Mouse (Mus musculus) heart, embryonic 12.5 days (tissue): Measurements from ENCODE around the gene Reg3g. TPM values are rescaled to one million over a fixed set of nuclear protein-coding genes. Genes with fewer than 3 reads are reported as not detected.

ENCODE experiments used
- ATAC-seq: fragments of 200-750 bp; cut with Nextera tagmentation; 2 replicates; pipeline ENCODE4 v1.8.0; 2017; ENCODE audit warnings: moderate TSS enrichment, moderate library complexity; ENCODE audit not compliant: insufficient number of reproducible peaks, low FRiP score
- H3K27ac ChIP-seq: fragments of 300-500 bp; sonication (generic); 2 replicates; pipeline ENCODE4 v1.5.1; 2016; ENCODE audit warnings: mild to moderate bottlenecking, moderate library complexity; ENCODE audit not compliant: poor library complexity, severe bottlenecking
- H3K27me3 ChIP-seq: fragments of 300-500 bp; sonication (generic); replicated peaks from 2 replicates; pipeline ENCODE4 v1.6.1; 2016; ENCODE audit warnings: mild to moderate bottlenecking, moderate library complexity
- H3K36me3 ChIP-seq: fragments of 300-500 bp; sonication (generic); 2 replicates; pipeline ENCODE4 v1.6.1; 2016; ENCODE audit warnings: mild to moderate bottlenecking, moderate library complexity
- H3K4me1 ChIP-seq: fragments of 300-500 bp; sonication (generic); replicated peaks from 2 replicates; pipeline ENCODE4 v1.6.1; 2016; ENCODE audit warnings: mild to moderate bottlenecking
- H3K4me2 ChIP-seq: fragments of 300-500 bp; sonication (generic); 2 replicates; pipeline ENCODE4 v1.6.1; 2016; ENCODE audit warnings: mild to moderate bottlenecking, moderate library complexity
- H3K4me3 ChIP-seq: fragments of 300-500 bp; sonication (generic); 2 replicates; pipeline ENCODE4 v1.5.1; 2016; ENCODE audit warnings: mild to moderate bottlenecking
- H3K9ac ChIP-seq: fragments of 300-500 bp; sonication (generic); 2 replicates; pipeline ENCODE4 v1.6.1; 2016; ENCODE audit warnings: mild to moderate bottlenecking, moderate library complexity
- H3K9me3 ChIP-seq: fragments of 300-500 bp; sonication (generic); replicated peaks from 2 replicates; pipeline ENCODE4 v1.6.1; 2016; ENCODE audit warnings: mild to moderate bottlenecking, moderate library complexity
- WGBS: fragments of 180-500 bp; shearing (Covaris S2); methylation state at CpG from one replicate; pipeline ENCODE4 v1.1.7; 2016; 5-methylcytosine and 5-hydroxymethylcytosine counted together
- polyA plus RNA-seq: library from polyadenylated mRNA; unstranded; fragments of >200 nt; fragmentation: Nextera tagmentation; extraction: Ambion mirVana; gene quantifications from 2 replicates; pipeline ENCODE4 v1.2.1, GENCODE M21; 2016

The Reg3g gene
- not detected in 2 replicates for polyA plus RNA-seq

GRCm38 (mm10) chr6:78468772-78469171 lies at the start of gene Reg3g:
Gene Reg3g (minus strand): TSS chr6:78468872.
- H3K36me3 ChIP-seq: no peaks in the 10 kb centered on the region
- no peak within 1 kb of the TSS for H3K4me2 ChIP-seq
- H3K27ac ChIP-seq: no peak within 1 kb of the TSS
- no peaks in the 10 kb centered on the region for H3K4me1 ChIP-seq
- WGBS: 73% methylated on average over 2 of the region's 2 CpGs
- H3K9me3 ChIP-seq: no peaks in the 10 kb centered on the region
- ATAC-seq: no peak
- no peaks in the 10 kb centered on the region for H3K27me3 ChIP-seq
- H3K4me3 ChIP-seq: no peak within 1 kb of the TSS
- H3K9ac ChIP-seq: no peak within 1 kb of the TSS

GRCm38 (mm10) chr6:78515777-78516446 lies 47.2 kb upstream of the Reg3g start:
- H3K4me3 ChIP-seq: no peak overlapping the region
- ATAC-seq: no peak
- H3K9me3 ChIP-seq: no peaks in the 10 kb centered on the region
- no peak overlapping the region for H3K9ac ChIP-seq
- H3K4me1 ChIP-seq: no peaks in the 10 kb centered on the region
- H3K36me3 ChIP-seq: no peaks in the 10 kb centered on the region
- no peak overlapping the region for H3K27ac ChIP-seq
- 57% methylated on average over 3 of the region's 3 CpGs for WGBS
- no peaks in the 10 kb centered on the region for H3K27me3 ChIP-seq
- H3K4me2 ChIP-seq: no peak overlapping the region

GRCm38 (mm10) chr6:78512833-78513232 lies 44.2 kb upstream of the Reg3g start:
- no peaks in the 10 kb centered on the region for H3K9me3 ChIP-seq
- H3K27me3 ChIP-seq: no peaks in the 10 kb centered on the region
- H3K27ac ChIP-seq: no peak overlapping the region
- no peaks in the 10 kb centered on the region for H3K4me1 ChIP-seq
- H3K4me3 ChIP-seq: no peak overlapping the region
- H3K4me2 ChIP-seq: no peak overlapping the region
- no peak overlapping the region for H3K9ac ChIP-seq
- H3K36me3 ChIP-seq: no peaks in the 10 kb centered on the region
- WGBS: 6% methylated on average over 3 of the region's 3 CpGs
- no peak for ATAC-seq

GRCm38 (mm10) chr6:78510173-78510900 lies 41.7 kb upstream of the Reg3g start:
- Histone ChIP-seq H3K4me1 (no peaks in the 10 kb centered on the region), H3K4me2 (no peak overlapping the region), H3K9me3 (no peaks in the 10 kb centered on the region), H3K36me3 (no peaks in the 10 kb centered on the region), H3K27me3 (no peaks in the 10 kb centered on the region), H3K4me3 (no peak overlapping the region), H3K9ac (no peak overlapping the region), H3K27ac (no peak overlapping the region)
- 59% methylated on average over 3 of the region's 3 CpGs for WGBS
- no peak for ATAC-seq

- Histone ChIP-seq H3K36me3 (no peaks in the 10 kb centered on the region), H3K27me3 (no peaks in the 10 kb centered on the region), H3K4me2 (no peak overlapping the region), H3K27ac (no peak overlapping the region), H3K4me3 (no peak overlapping the region), H3K9ac (no peak overlapping the region), H3K9me3 (no peaks in the 10 kb centered on the region), H3K4me1 (no peaks in the 10 kb centered on the region)
- 52% methylated on average over 3 of the region's 3 CpGs for WGBS
- no peak for ATAC-seq
These were observed 37.1 kb upstream of the Reg3g start for GRCm38 (mm10) chr6:78505745-78506144.

GRCm38 (mm10) chr6:78494633-78495032 lies 26.0 kb upstream of the Reg3g start:
- 82% methylated on average over 3 of the region's 3 CpGs for WGBS
- no peak for ATAC-seq
- Histone ChIP-seq H3K4me2 (no peak overlapping the region), H3K27me3 (no peaks in the 10 kb centered on the region), H3K4me1 (no peaks in the 10 kb centered on the region), H3K36me3 (no peaks in the 10 kb centered on the region), H3K9me3 (no peaks in the 10 kb centered on the region), H3K27ac (no peak overlapping the region), H3K9ac (no peak overlapping the region), H3K4me3 (no peak overlapping the region)

GRCm38 (mm10) chr6:78469287-78469686 lies 615 bp upstream of the Reg3g start:
- H3K4me3 ChIP-seq: no peak overlapping the region
- H3K27me3 ChIP-seq: no peaks in the 10 kb centered on the region
- no peaks in the 10 kb centered on the region for H3K36me3 ChIP-seq
- ATAC-seq: no peak
- no peaks in the 10 kb centered on the region for H3K9me3 ChIP-seq
- 64% methylated on average over 3 of the region's 3 CpGs for WGBS
- no peak overlapping the region for H3K4me2 ChIP-seq
- H3K4me1 ChIP-seq: no peaks in the 10 kb centered on the region
- no peak overlapping the region for H3K9ac ChIP-seq
- H3K27ac ChIP-seq: no peak overlapping the region

GRCm38 (mm10) chr6:78463266-78463665 lies 5.4 kb downstream of the Reg3g start:
- H3K9me3 ChIP-seq: no peaks in the 10 kb centered on the region
- no peak overlapping the region for H3K4me3 ChIP-seq
- no peaks in the 10 kb centered on the region for H3K27me3 ChIP-seq
- H3K4me1 ChIP-seq: no peaks in the 10 kb centered on the region
- ATAC-seq: no peak
- H3K36me3 ChIP-seq: no peaks in the 10 kb centered on the region
- 78% methylated on average over 2 of the region's 2 CpGs for WGBS
- no peak overlapping the region for H3K9ac ChIP-seq
- H3K4me2 ChIP-seq: no peak overlapping the region
- H3K27ac ChIP-seq: no peak overlapping the region

- no peak overlapping the region for H3K27ac ChIP-seq
- WGBS: 58% methylated on average over 2 of the region's 2 CpGs
- H3K36me3 ChIP-seq: no peaks in the 10 kb centered on the region
- H3K4me1 ChIP-seq: no peaks in the 10 kb centered on the region
- no peak overlapping the region for H3K4me2 ChIP-seq
- H3K27me3 ChIP-seq: no peaks in the 10 kb centered on the region
- H3K4me3 ChIP-seq: no peak overlapping the region
- H3K9me3 ChIP-seq: no peaks in the 10 kb centered on the region
- no peak overlapping the region for H3K9ac ChIP-seq
- ATAC-seq: no peak
These were observed 6.3 kb downstream of the Reg3g start for GRCm38 (mm10) chr6:78462360-78462759.

GRCm38 (mm10) chr6:78460191-78460825 lies 8.4 kb downstream of the Reg3g start:
- H3K36me3 ChIP-seq: no peaks in the 10 kb centered on the region
- H3K9ac ChIP-seq: no peak overlapping the region
- no peak overlapping the region for H3K4me2 ChIP-seq
- H3K27ac ChIP-seq: no peak overlapping the region
- ATAC-seq: no peak
- H3K9me3 ChIP-seq: no peaks in the 10 kb centered on the region
- WGBS: 56% methylated on average over 3 of the region's 3 CpGs
- H3K4me3 ChIP-seq: no peak overlapping the region
- H3K4me1 ChIP-seq: no peaks in the 10 kb centered on the region
- H3K27me3 ChIP-seq: no peaks in the 10 kb centered on the region

GRCm38 (mm10) chr6:78452804-78453203 lies 15.9 kb downstream of the Reg3g start:
- 84% methylated on average over 2 of the region's 2 CpGs for WGBS
- no peak overlapping the region for H3K4me3 ChIP-seq
- no peaks in the 10 kb centered on the region for H3K36me3 ChIP-seq
- no peaks in the 10 kb centered on the region for H3K9me3 ChIP-seq
- no peak overlapping the region for H3K27ac ChIP-seq
- no peaks in the 10 kb centered on the region for H3K27me3 ChIP-seq
- H3K4me2 ChIP-seq: no peak overlapping the region
- H3K9ac ChIP-seq: no peak overlapping the region
- no peaks in the 10 kb centered on the region for H3K4me1 ChIP-seq
- ATAC-seq: no peak
